Mouse (Mus musculus) stomach, postnatal 0 days (tissue): Measurements from ENCODE around the gene AI182371.

Experiments used
- CTCF ChIP-seq: IDR thresholded peaks from 2 replicates; pipeline ENCODE4 v1.5.1; 2016; ENCODE audit warnings: antibody characterized with exemption, low read depth, mild to moderate bottlenecking, moderate library complexity
- EP300 ChIP-seq: optimal IDR thresholded peaks from 2 replicates; pipeline ENCODE3; 2016; ENCODE audit warnings: antibody characterized with exemption

- no peak for TF ChIP-seq EP300
- TF ChIP-seq CTCF: no peak
Observed at GRCm38 (mm10) chr2:35066525-35067082, 34.7 kb downstream of the AI182371 start.
